Mouse (Mus musculus): ENCODE data around the gene 4921517D22Rik.

DNA sequence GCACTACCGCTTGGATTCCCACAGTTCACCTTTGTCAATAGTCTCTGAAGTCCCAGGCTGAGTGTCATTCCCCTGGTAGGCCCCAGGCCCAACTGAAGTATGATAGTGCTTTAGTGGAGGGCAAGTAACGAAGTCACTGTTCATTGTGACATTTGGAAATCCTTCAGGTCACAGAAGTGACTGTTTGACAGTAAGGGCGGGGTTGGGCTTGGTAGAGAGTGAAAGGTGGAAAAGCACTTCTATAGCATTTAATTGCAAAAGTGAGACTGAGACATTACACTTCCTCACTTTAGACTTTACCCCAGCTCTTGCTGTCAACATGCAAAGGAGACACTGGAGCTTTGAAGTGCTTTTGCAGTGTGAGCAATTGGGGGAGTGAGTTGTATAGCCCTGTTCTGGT lies at the start of gene 4921517D22Rik:
- TF ChIP-seq CTCF (IDR thresholded peaks at IDR 0.05; ENCODE audit: low read depth, low read length) (no peak), TAL1 (conservative IDR thresholded peaks at IDR 0.05; ENCODE audit: low read depth, low read length) (no peak), GATA1 (IDR thresholded peaks at IDR 0.05; ENCODE audit: borderline replicate concordance, low read length) (no peak), POLR2AphosphoS5 (IDR thresholded peaks at IDR 0.05; ENCODE audit: insufficient replicate concordance, low read depth, low read length) (no peak), GATA2 (IDR thresholded peaks at IDR 0.05; ENCODE audit: borderline replicate concordance, low read depth, low read length) (no peak)

Data from G1E (cell line).